Mouse (Mus musculus) limb, embryonic 10.5 days (tissue): ENCODE results near the gene Cstad. TPM values are rescaled to one million over a fixed set of nuclear protein-coding genes. Genes with fewer than 3 reads are reported as not detected.
A peak's percentile ranks its signal among the peaks of the same experiment; 100 is the strongest.

Experiments
- DNase-seq: peaks from one replicate; pipeline ENCODE4 v3.0.0-alpha.2; 2017; ENCODE audit warnings: low spot score
- H3K27ac ChIP-seq: fragments of 300-500 bp; sonication (generic); 2 replicates; pipeline ENCODE4 v1.5.1; 2016; ENCODE audit warnings: mild to moderate bottlenecking
- H3K27me3 ChIP-seq: fragments of 300-500 bp; sonication (generic); 2 replicates; pipeline ENCODE4 v1.6.1; 2016; ENCODE audit warnings: low read depth, mild to moderate bottlenecking; ENCODE audit not compliant: poor library complexity, severe bottlenecking
- H3K36me3 ChIP-seq: fragments of 300-500 bp; sonication (generic); 2 replicates; pipeline ENCODE4 v1.6.1; 2016; ENCODE audit warnings: mild to moderate bottlenecking, moderate library complexity
- H3K4me1 ChIP-seq: fragments of 300-500 bp; sonication (generic); 2 replicates; pipeline ENCODE4 v1.6.1; 2016
- H3K4me3 ChIP-seq: fragments of 300-500 bp; sonication (generic); 2 replicates; pipeline ENCODE4 v1.5.1; 2016; ENCODE audit warnings: mild to moderate bottlenecking, moderate library complexity
- H3K9me3 ChIP-seq: fragments of 300-500 bp; sonication (generic); replicated peaks from 2 replicates; pipeline ENCODE4 v1.6.1; 2016; ENCODE audit warnings: mild to moderate bottlenecking
- WGBS: fragments of 180-500 bp; shearing (Covaris S2); methylation state at CpG from one replicate; pipeline ENCODE4 v1.1.7; 2016; 5-methylcytosine and 5-hydroxymethylcytosine counted together
- polyA plus RNA-seq: library from polyadenylated mRNA; unstranded; fragments of >200 nt; fragmentation: Nextera tagmentation; extraction: Ambion mirVana; gene quantifications from 2 replicates; pipeline ENCODE4 v1.2.1, GENCODE M21; 2016

The Cstad gene
- polyA plus RNA-seq, 1 experiment from 2014 or later, result 0.95 TPM

- peak; percentile 60 for DNase-seq
- 4% methylated on average over 11 of the region's 11 CpGs for WGBS
- Histone ChIP-seq H3K27me3 (no peaks in the 10 kb centered on the region), H3K36me3 (no peaks in the 10 kb centered on the region), H3K4me1 (peaks cover 82% of the 10 kb centered on the region), H3K27ac (peak overlapping the region; percentile 84), H3K4me3 (peak overlapping the region; percentile 18), H3K9me3 (no peaks in the 10 kb centered on the region)
Observed at GRCm38 (mm10) chr2:30647303-30647881, 52.6 kb downstream of the Cstad start.

DNA sequence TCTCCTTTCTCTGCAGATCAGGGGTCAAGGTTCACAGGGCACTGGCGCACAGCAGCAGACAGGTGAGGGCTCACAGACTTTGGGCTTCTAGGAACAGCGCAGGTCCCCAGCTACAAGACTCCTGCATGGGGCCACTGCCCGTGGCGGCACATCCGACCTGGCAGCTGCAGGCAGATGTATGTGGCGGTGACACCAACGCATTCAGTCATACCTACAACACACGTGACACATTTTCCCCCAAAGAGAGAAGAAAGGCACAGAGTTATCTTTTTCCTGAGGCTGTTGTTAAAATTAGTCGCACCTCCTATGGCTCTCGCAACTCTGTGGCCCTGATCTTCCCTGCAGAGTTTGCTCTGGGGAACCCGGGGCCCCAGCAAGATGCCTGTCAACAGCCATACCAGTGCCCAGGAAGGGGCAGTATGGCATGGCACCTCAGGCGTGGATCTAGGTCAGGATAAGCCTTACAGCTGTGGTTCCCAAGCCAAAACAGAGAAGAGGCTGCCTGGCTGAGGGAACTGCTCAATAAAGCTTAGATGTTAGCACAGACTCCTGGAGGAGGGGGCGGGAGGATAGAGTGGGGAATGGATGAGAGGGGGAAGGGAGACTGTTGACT is 53.1 kb downstream of the Cstad start:
- Histone ChIP-seq H3K4me3 (peak overlapping the region; percentile 18), H3K9me3 (no peaks in the 10 kb centered on the region), H3K36me3 (no peaks in the 10 kb centered on the region), H3K27ac (peak overlapping the region; percentile 84), H3K27me3 (no peaks in the 10 kb centered on the region), H3K4me1 (peaks cover 82% of the 10 kb centered on the region)
- no peak for DNase-seq
- WGBS, result 32% methylated on average over 13 of the region's 13 CpGs

- Histone ChIP-seq H3K27ac (peak overlapping the region; percentile 70), H3K4me3 (no peak overlapping the region), H3K27me3 (no peaks in the 10 kb centered on the region), H3K9me3 (no peaks in the 10 kb centered on the region), H3K36me3 (no peaks in the 10 kb centered on the region), H3K4me1 (peaks cover 90% of the 10 kb centered on the region)
- 77% methylated on average over 9 of the region's 9 CpGs for WGBS
- DNase-seq, result no peak
Observed at GRCm38 (mm10) chr2:30650249-30650648, 55.4 kb downstream of the Cstad start.

GRCm38 (mm10) chr2:30651831-30652230 is 57.0 kb downstream of the Cstad start:
- Histone ChIP-seq H3K27ac (peak overlapping the region; percentile 95), H3K4me3 (no peak overlapping the region), H3K9me3 (no peaks in the 10 kb centered on the region), H3K27me3 (no peaks in the 10 kb centered on the region), H3K36me3 (no peaks in the 10 kb centered on the region), H3K4me1 (peaks cover 91% of the 10 kb centered on the region)
- WGBS, result 86% methylated on average over 1 of the region's 1 CpGs
- DNase-seq, result no peak

- no peaks in the 10 kb centered on the region for H3K9me3 ChIP-seq
- H3K27me3 ChIP-seq, result no peaks in the 10 kb centered on the region
- peak overlapping the region; percentile 95 for H3K27ac ChIP-seq
- peak overlapping the region; percentile 21; the same call in 1 of the 2 replicates for H3K4me3 ChIP-seq
- peaks cover 91% of the 10 kb centered on the region for H3K4me1 ChIP-seq
- WGBS, result 6% methylated on average over 13 of the region's 13 CpGs
- H3K36me3 ChIP-seq, result no peaks in the 10 kb centered on the region
- DNase-seq, result peak; percentile 82
Observed at GRCm38 (mm10) chr2:30652581-30653037, 57.8 kb downstream of the Cstad start.

DNA sequence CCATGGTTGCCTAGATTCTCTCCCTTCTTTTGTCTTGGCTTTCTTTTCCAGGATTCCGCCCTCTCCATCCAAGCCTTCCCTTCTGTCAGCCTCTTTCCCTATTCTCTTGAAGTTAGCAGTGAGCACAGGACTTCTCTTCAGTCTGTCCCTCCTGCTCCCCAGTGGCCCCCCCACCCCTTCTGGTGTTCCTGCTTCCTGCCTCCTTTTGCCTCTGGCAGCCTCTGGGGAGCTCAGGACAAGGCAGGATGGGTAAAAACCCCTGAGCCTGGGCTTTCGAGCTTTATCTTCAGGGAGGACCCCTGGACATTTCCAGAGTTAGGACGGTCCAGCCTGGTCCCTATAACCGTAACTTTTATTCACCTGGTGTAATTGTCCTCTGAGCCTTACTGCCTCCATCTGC is 58.2 kb downstream of the Cstad start:
- Histone ChIP-seq H3K27ac (peak overlapping the region; percentile 95), H3K36me3 (no peaks in the 10 kb centered on the region), H3K9me3 (no peaks in the 10 kb centered on the region), H3K4me3 (peak overlapping the region; percentile 21; the same call in 1 of the 2 replicates), H3K27me3 (no peaks in the 10 kb centered on the region), H3K4me1 (peaks cover 91% of the 10 kb centered on the region)
- WGBS, result 81% methylated on average over 4 of the region's 4 CpGs
- DNase-seq, result no peak

GRCm38 (mm10) chr2:30654158-30654557 is 59.3 kb downstream of the Cstad start:
- Histone ChIP-seq H3K36me3 (no peaks in the 10 kb centered on the region), H3K4me3 (no peak overlapping the region), H3K9me3 (no peaks in the 10 kb centered on the region), H3K4me1 (peaks cover 94% of the 10 kb centered on the region), H3K27me3 (no peaks in the 10 kb centered on the region), H3K27ac (peak overlapping the region; percentile 95)
- WGBS, result 96% methylated on average over 9 of the region's 9 CpGs
- no peak for DNase-seq

DNA sequence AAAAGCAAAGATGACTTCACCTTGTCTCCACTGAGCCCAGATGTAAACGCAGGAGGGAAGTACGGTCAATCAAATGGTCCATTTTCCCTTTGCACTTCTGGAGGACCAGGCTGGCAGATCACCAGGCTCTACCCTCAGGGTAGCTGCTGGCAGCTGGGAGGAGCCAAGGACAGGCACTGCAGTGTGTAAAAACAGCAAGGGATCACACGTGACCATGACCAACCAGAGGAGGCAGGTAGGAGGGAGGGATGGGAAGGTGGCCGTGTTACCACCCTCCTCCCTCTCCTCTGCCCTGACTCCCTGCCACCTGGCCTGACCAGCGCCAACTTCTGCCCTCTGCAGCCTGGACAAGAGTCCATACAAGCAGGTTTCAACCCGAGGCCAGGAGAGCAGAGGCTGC is 59.7 kb downstream of the Cstad start:
- no peaks in the 10 kb centered on the region for H3K9me3 ChIP-seq
- H3K27me3 ChIP-seq, result no peaks in the 10 kb centered on the region
- H3K27ac ChIP-seq, result peak overlapping the region; percentile 95
- H3K36me3 ChIP-seq, result no peaks in the 10 kb centered on the region
- peaks cover 94% of the 10 kb centered on the region for H3K4me1 ChIP-seq
- WGBS, result 85% methylated on average over 6 of the region's 6 CpGs
- H3K4me3 ChIP-seq, result no peak overlapping the region
- no peak for DNase-seq

DNA sequence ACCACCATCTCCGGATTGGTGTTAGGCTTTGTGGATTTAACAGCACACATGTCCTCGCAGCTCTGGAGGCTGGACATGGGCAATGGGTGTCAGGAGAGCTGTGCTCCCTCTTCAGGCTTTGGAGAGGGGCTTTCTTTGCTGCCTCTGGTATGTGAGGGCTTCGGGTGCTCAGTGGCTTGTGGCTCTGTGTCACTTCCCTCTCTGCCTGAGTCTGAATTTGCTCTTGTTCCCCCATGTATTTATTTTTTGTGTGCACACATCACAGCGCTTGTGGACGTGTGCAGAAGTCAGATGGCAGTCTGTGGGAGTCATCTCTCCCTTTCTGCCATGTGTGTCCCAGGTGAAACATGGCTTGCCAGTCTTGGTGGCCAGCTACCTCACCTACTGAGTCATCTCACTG is 60.9 kb downstream of the Cstad start:
- Histone ChIP-seq H3K4me3 (no peak overlapping the region), H3K4me1 (peaks cover 94% of the 10 kb centered on the region), H3K36me3 (no peaks in the 10 kb centered on the region), H3K27me3 (no peaks in the 10 kb centered on the region), H3K9me3 (no peaks in the 10 kb centered on the region), H3K27ac (peak overlapping the region; percentile 95)
- DNase-seq, result no peak
- WGBS, result 87% methylated on average over 5 of the region's 5 CpGs

GRCm38 (mm10) chr2:30656711-30657555 is 62.1 kb downstream of the Cstad start:
- H3K4me1 ChIP-seq, result peaks cover 94% of the 10 kb centered on the region
- 38% methylated on average over 13 of the region's 13 CpGs for WGBS

GRCm38 (mm10) chr2:30657674-30658479 is 63.0 kb downstream of the Cstad start:
- DNase-seq, result peak; percentile 74
- Histone ChIP-seq H3K27me3 (no peaks in the 10 kb centered on the region), H3K27ac (peak overlapping the region; percentile 95), H3K36me3 (no peaks in the 10 kb centered on the region), H3K4me1 (peaks cover 94% of the 10 kb centered on the region), H3K9me3 (no peaks in the 10 kb centered on the region), H3K4me3 (peak overlapping the region; percentile 53)
- under 1% methylated on average over 42 of the region's 42 CpGs for WGBS

More at GRCm38 (mm10) chr2:30656711-30657555, 62.1 kb downstream of the Cstad start:
- no peak for DNase-seq
- Histone ChIP-seq H3K4me3 (peak overlapping the region; percentile 53), H3K9me3 (no peaks in the 10 kb centered on the region), H3K27me3 (no peaks in the 10 kb centered on the region), H3K27ac (peak overlapping the region; percentile 95), H3K36me3 (no peaks in the 10 kb centered on the region)

GRCm38 (mm10) chr2:30658480-30658843 is 63.6 kb downstream of the Cstad start:
- peak; percentile 100 for DNase-seq
- Histone ChIP-seq H3K4me3 (peak overlapping the region; percentile 53), H3K27ac (peak overlapping the region; percentile 95), H3K36me3 (no peaks in the 10 kb centered on the region), H3K27me3 (no peaks in the 10 kb centered on the region), H3K9me3 (no peaks in the 10 kb centered on the region), H3K4me1 (peaks cover 90% of the 10 kb centered on the region)
- WGBS, result under 1% methylated on average over 45 of the region's 45 CpGs
